Mouse (Mus musculus) liver, postnatal 0 days (tissue): ENCODE measurements around the gene Tmem234. TPM values are rescaled to one million over a fixed set of nuclear protein-coding genes. Genes with fewer than 3 reads are reported as not detected.
A peak's percentile ranks its signal among the peaks of the same experiment; 100 is the strongest.

Experiments
- ATAC-seq: fragments of 200-750 bp; cut with Nextera tagmentation; 2 replicates; pipeline ENCODE4 v1.8.0; 2017; ENCODE audit warnings: mild to moderate bottlenecking, moderate library complexity
- DNase-seq: peaks from one replicate; pipeline ENCODE4 v3.0.0-alpha.2; 2016
- H3K27ac ChIP-seq: fragments of 300-500 bp; sonication (generic); 2 replicates; pipeline ENCODE4 v1.5.1; 2014; ENCODE audit warnings: antibody characterized with exemption, moderate library complexity, mild to moderate bottlenecking, low read depth
- H3K27me3 ChIP-seq: fragments of 300-500 bp; sonication (generic); 2 replicates; pipeline ENCODE4 v1.6.1; 2014; ENCODE audit warnings: low read length, control low read depth, mixed read lengths; ENCODE audit not compliant: insufficient read depth
- H3K36me3 ChIP-seq: fragments of 300-500 bp; sonication (generic); replicated peaks from 2 replicates; pipeline ENCODE4 v1.6.1; 2014; ENCODE audit warnings: mild to moderate bottlenecking, control low read depth, low read length, moderate library complexity, mixed read lengths; ENCODE audit not compliant: insufficient read depth
- H3K4me1 ChIP-seq: fragments of 300-500 bp; sonication (generic); 2 replicates; pipeline ENCODE4 v1.6.1; 2014; ENCODE audit warnings: antibody characterized with exemption, mild to moderate bottlenecking, control low read depth; ENCODE audit not compliant: insufficient read depth
- H3K4me2 ChIP-seq: fragments of 300-500 bp; sonication (generic); 2 replicates; pipeline ENCODE4 v1.6.1; 2014; ENCODE audit warnings: low read depth, mild to moderate bottlenecking, low read length, moderate library complexity, mixed read lengths
- H3K4me3 ChIP-seq: fragments of 300-500 bp; sonication (generic); 2 replicates; pipeline ENCODE4 v1.5.1; 2014; ENCODE audit warnings: low read depth, low read length
- H3K9ac ChIP-seq: fragments of 300-500 bp; sonication (generic); replicated peaks from 2 replicates; pipeline ENCODE4 v1.6.1; 2014; ENCODE audit warnings: mild to moderate bottlenecking, moderate library complexity
- H3K9me3 ChIP-seq: fragments of 300-500 bp; sonication (generic); 2 replicates; pipeline ENCODE4 v1.6.1; 2016; ENCODE audit warnings: mild to moderate bottlenecking, control low read depth, low read length, mixed read lengths
- CTCF ChIP-seq: sonication (generic); IDR thresholded peaks from 2 replicates; pipeline ENCODE4 v1.5.1; 2016; ENCODE audit warnings: antibody characterized with exemption, low read depth
- EP300 ChIP-seq: IDR thresholded peaks from 2 replicates; pipeline ENCODE4 v1.6.1; 2016; ENCODE audit warnings: antibody characterized with exemption, low read depth, mild to moderate bottlenecking
- WGBS: fragments of 180-500 bp; shearing (Covaris S2); extraction: QIAGEN DNeasy Blood & Tissue Kit; methylation state at CpG from one replicate; pipeline ENCODE4 v1.1.7; 2014; ENCODE audit not compliant: insufficient replicate concordance; 5-methylcytosine and 5-hydroxymethylcytosine counted together
- polyA plus RNA-seq: library from polyadenylated mRNA; unstranded; fragments of >200 nt; fragmentation: Nextera tagmentation; extraction: Ambion mirVana; gene quantifications from 2 replicates; pipeline ENCODE4 v1.2.1, GENCODE M21; 2015

Gene Tmem234
- polyA plus RNA-seq, 1 experiment from 2014 or later, result 93.9 TPM

GRCm38 (mm10) chr4:129570028-129570427 is 30.4 kb upstream of the Tmem234 start:
- DNase-seq (no peak), ATAC-seq (no peak)
- no peaks in the 10 kb centered on the region for H3K9me3 ChIP-seq
- H3K9ac ChIP-seq, result no peak overlapping the region
- TF ChIP-seq CTCF (no peak), EP300 (no peak)
- H3K27ac ChIP-seq, result no peak overlapping the region
- H3K4me1 ChIP-seq, result peaks cover 1% of the 10 kb centered on the region; the same call in 1 of the 2 replicates
- H3K36me3 ChIP-seq, result no peaks in the 10 kb centered on the region
- WGBS, result 77% methylated on average over 6 of the region's 6 CpGs
- H3K4me3 ChIP-seq, result no peak overlapping the region
- H3K27me3 ChIP-seq, result no peaks in the 10 kb centered on the region
- no peak overlapping the region for H3K4me2 ChIP-seq

- Histone ChIP-seq H3K4me3 (no peak overlapping the region), H3K4me1 (peaks cover 3% of the 10 kb centered on the region; the same call in 1 of the 2 replicates), H3K4me2 (no peak overlapping the region), H3K36me3 (no peaks in the 10 kb centered on the region), H3K9ac (no peak overlapping the region), H3K27me3 (no peaks in the 10 kb centered on the region), H3K9me3 (no peaks in the 10 kb centered on the region), H3K27ac (peak overlapping the region; percentile 34; the same call in 1 of the 2 replicates)
- ATAC-seq (no peak), DNase-seq (no peak)
- 66% methylated on average over 8 of the region's 8 CpGs for WGBS
- TF ChIP-seq EP300 (no peak), CTCF (no peak)
Measured at GRCm38 (mm10) chr4:129571551-129572084, 28.9 kb upstream of the Tmem234 start.

- Histone ChIP-seq H3K27ac (peak overlapping the region; percentile 51; the same call in 1 of the 2 replicates), H3K9me3 (no peaks in the 10 kb centered on the region), H3K4me3 (no peak overlapping the region), H3K27me3 (no peaks in the 10 kb centered on the region), H3K4me2 (no peak overlapping the region), H3K36me3 (no peaks in the 10 kb centered on the region), H3K9ac (no peak overlapping the region), H3K4me1 (peaks cover 3% of the 10 kb centered on the region; the same call in 1 of the 2 replicates)
- ATAC-seq (peak; percentile 66), DNase-seq (no peak)
- WGBS, result 73% methylated on average over 13 of the region's 13 CpGs
- TF ChIP-seq CTCF (no peak), EP300 (peak; percentile 52; the same call in 1 of the 2 replicates)
Measured at GRCm38 (mm10) chr4:129572236-129573092, 28.0 kb upstream of the Tmem234 start.

DNA sequence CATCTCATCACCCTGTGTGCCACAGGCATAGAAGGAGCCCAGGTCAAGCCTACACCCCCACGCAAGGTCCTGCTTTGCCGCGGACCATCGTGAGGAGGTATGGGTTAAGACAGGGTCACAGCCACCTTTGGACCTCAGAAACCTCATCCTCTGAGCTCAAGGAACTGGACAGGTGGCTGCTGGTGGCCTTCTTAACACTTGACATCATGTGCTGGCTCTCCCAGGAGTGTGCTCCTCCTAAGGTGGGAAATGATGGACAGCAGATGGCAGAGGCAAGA is 27.4 kb upstream of the Tmem234 start:
- Histone ChIP-seq H3K36me3 (no peaks in the 10 kb centered on the region), H3K4me3 (no peak overlapping the region), H3K27me3 (no peaks in the 10 kb centered on the region), H3K27ac (peak overlapping the region; percentile 51; the same call in 1 of the 2 replicates), H3K4me1 (peaks cover 3% of the 10 kb centered on the region; the same call in 1 of the 2 replicates), H3K4me2 (no peak overlapping the region), H3K9ac (no peak overlapping the region), H3K9me3 (no peaks in the 10 kb centered on the region)
- WGBS, result 93% methylated on average over 4 of the region's 4 CpGs
- no peak for ATAC-seq
- DNase-seq, result no peak
- no peak for TF ChIP-seq EP300
- TF ChIP-seq CTCF, result no peak

- ATAC-seq, result no peak
- WGBS, result 57% methylated on average over 8 of the region's 8 CpGs
- Histone ChIP-seq H3K9ac (no peak within 1 kb of the TSS), H3K9me3 (no peaks in the 10 kb centered on the region), H3K27ac (peak within 1 kb of the TSS; percentile 51; the same call in 1 of the 2 replicates), H3K36me3 (no peaks in the 10 kb centered on the region), H3K4me2 (no peak within 1 kb of the TSS), H3K4me3 (no peak within 1 kb of the TSS), H3K27me3 (no peaks in the 10 kb centered on the region), H3K4me1 (peaks cover 3% of the 10 kb centered on the region; the same call in 1 of the 2 replicates)
- DNase-seq, result no peak
- TF ChIP-seq EP300 (no peak), CTCF (no peak)
Measured at GRCm38 (mm10) chr4:129573430-129573829, 27.0 kb upstream of the Tmem234 start, which contains the start of gene Lck. Lck (minus strand) TSS chr4:129573641.

- Histone ChIP-seq H3K9me3 (no peaks in the 10 kb centered on the region), H3K4me2 (peak overlapping the region; percentile 42; the same call in 1 of the 2 replicates), H3K27ac (peak overlapping the region; percentile 64; the same call in 1 of the 2 replicates), H3K36me3 (no peaks in the 10 kb centered on the region), H3K4me3 (no peak overlapping the region), H3K9ac (no peak overlapping the region), H3K4me1 (peaks cover 3% of the 10 kb centered on the region; the same call in 1 of the 2 replicates), H3K27me3 (no peaks in the 10 kb centered on the region)
- TF ChIP-seq CTCF (no peak), EP300 (no peak)
- WGBS, result 32% methylated on average over 7 of the region's 8 CpGs
- ATAC-seq (no peak), DNase-seq (peak; percentile 54)
Measured at GRCm38 (mm10) chr4:129575171-129575844, 25.2 kb upstream of the Tmem234 start.
